9 mouse cellular contexts compared by ENCODE assay signal in genomic region chr6:120927765-120928164, GRCm38 (mm10). TPM values are rescaled to one million over a fixed set of nuclear protein-coding genes. Genes with fewer than 3 reads are reported as not detected.
DNase-seq lines count a peak whose midpoint lies in the region; ATAC-seq and TF ChIP-seq lines count a peak whose summit lies in the region.
"Had no signal": no experiment of that assay in that cellular context is flagged by ENCODE, and none has a peak within 500 bp of the region (broad histone marks: within the 10 kb centered on the region; RNA-seq: fewer than 3 reads in every experiment).

No protein-coding gene starts in this region.

- H3K4me2 ChIP-seq in forebrain, postnatal 0 days (ENCODE audit: low read depth), result no peak overlapping the region
- no peak overlapping the region for H3K4me2 ChIP-seq in forebrain, embryonic 14.5 days (ENCODE audit: low read length)
- H3K4me2 ChIP-seq in intestine, postnatal 0 days (replicated peaks; ENCODE audit: low read depth), result no peak overlapping the region
- H3K4me2 ChIP-seq: midbrain, embryonic 12.5 days had no signal

- H3K36me3 ChIP-seq in forebrain, postnatal 0 days (ENCODE audit: insufficient read depth), result peaks cover 32% of the 10 kb centered on the region
- H3K36me3 ChIP-seq in forebrain, embryonic 14.5 days (ENCODE audit: control insufficient read depth, insufficient read depth, low read length), result peaks cover 9% of the 10 kb centered on the region; the same call in 1 of the 2 replicates
- H3K36me3 ChIP-seq in intestine, postnatal 0 days (ENCODE audit: control insufficient read depth, insufficient read depth), result peaks cover 9% of the 10 kb centered on the region; the same call in 1 of the 2 replicates

- 0 out of 2 replicates have a peak, but pooled peaks have one; percentile 26 for ATAC-seq in forebrain, postnatal 0 days
- ATAC-seq in forebrain, embryonic 14.5 days, result no peak
- ATAC-seq in intestine, postnatal 0 days, result peak; percentile 66

- H3K9me3 ChIP-seq in forebrain, postnatal 0 days (ENCODE audit: low read length), result no peaks in the 10 kb centered on the region
- no peaks in the 10 kb centered on the region for H3K9me3 ChIP-seq in forebrain, embryonic 14.5 days (replicated peaks; ENCODE audit: control insufficient read depth, low read length)
- H3K9me3 ChIP-seq in intestine, postnatal 0 days (ENCODE audit: control insufficient read depth), result no peaks in the 10 kb centered on the region
- H3K9me3 ChIP-seq: midbrain, embryonic 12.5 days had no signal

- no peaks in the 10 kb centered on the region for H3K27me3 ChIP-seq in forebrain, postnatal 0 days (ENCODE audit: insufficient read depth, low read length)
- no peaks in the 10 kb centered on the region for H3K27me3 ChIP-seq in forebrain, embryonic 14.5 days (replicated peaks; ENCODE audit: control insufficient read depth, insufficient read depth, low read length)
- no peaks in the 10 kb centered on the region for H3K27me3 ChIP-seq in intestine, postnatal 0 days (replicated peaks; ENCODE audit: control insufficient read depth, insufficient read depth, low read length)
- H3K27me3 ChIP-seq: midbrain, embryonic 12.5 days had no signal

- H3K9ac ChIP-seq in forebrain, postnatal 0 days, result no peak overlapping the region
- H3K9ac ChIP-seq in forebrain, embryonic 14.5 days (ENCODE audit: low read length), result no peak overlapping the region
- H3K9ac ChIP-seq in intestine, postnatal 0 days (ENCODE audit: low read depth, low read length), result no peak overlapping the region
- H3K9ac ChIP-seq: midbrain, embryonic 12.5 days had no signal

- DNase-seq in forebrain, postnatal 0 days, result no peak
- no peak for DNase-seq in forebrain, embryonic 14.5 days (ENCODE audit: low spot score)
- peak; percentile 82 for DNase-seq in 3134 (ENCODE audit: extremely low read depth, insufficient read length, low spot score)
- DNase-seq in cerebellum, adult 8-10 months, result peak; percentile 12
- DNase-seq in spleen, postnatal 4 days (ENCODE audit: low spot score in 2 of 2), result no peak
- DNase-seq in thymus, postnatal 10 days (ENCODE audit: low spot score in 2 of 2), result no peak
- no peak for DNase-seq in retina, embryonic 14.5 days (ENCODE audit: low spot score)

- H3K27ac ChIP-seq in forebrain, postnatal 0 days (ENCODE audit: low read depth, low read length), result no peak overlapping the region
- no peak overlapping the region for H3K27ac ChIP-seq in forebrain, embryonic 14.5 days (ENCODE audit: low read depth, low read length)
- H3K27ac ChIP-seq in intestine, postnatal 0 days (ENCODE audit: low read depth, low read length), result no peak overlapping the region
- H3K27ac ChIP-seq: midbrain, embryonic 12.5 days had no signal

- TF ChIP-seq CTCF in forebrain, postnatal 0 days (IDR thresholded peaks at IDR 0.05; ENCODE audit: low read depth), result no peak
- no peak for TF ChIP-seq CTCF in intestine, postnatal 0 days (IDR thresholded peaks at IDR 0.05; ENCODE audit: low read depth)

- no peak overlapping the region for H3K4me3 ChIP-seq in forebrain, postnatal 0 days (ENCODE audit: low read depth, low read length)
- no peak overlapping the region for H3K4me3 ChIP-seq in forebrain, embryonic 14.5 days (ENCODE audit: low read depth, low read length)
- no peak overlapping the region for H3K4me3 ChIP-seq in intestine, postnatal 0 days (ENCODE audit: low read depth, low read length)
- H3K4me3 ChIP-seq: midbrain, embryonic 12.5 days had no signal

- 73% methylated on average over 3 of the region's 3 CpGs for WGBS in forebrain, postnatal 0 days
- WGBS in forebrain, embryonic 14.5 days, result 84% methylated on average over 3 of the region's 3 CpGs
- WGBS in intestine, postnatal 0 days, result 30% methylated on average over 3 of the region's 3 CpGs

- no peaks in the 10 kb centered on the region for H3K4me1 ChIP-seq in forebrain, postnatal 0 days (ENCODE audit: insufficient read depth)
- H3K4me1 ChIP-seq in forebrain, embryonic 14.5 days (ENCODE audit: control insufficient read depth, insufficient read depth, low read length), result no peaks in the 10 kb centered on the region
- peaks cover 5% of the 10 kb centered on the region; the same call in 1 of the 2 replicates for H3K4me1 ChIP-seq in intestine, postnatal 0 days (replicated peaks; ENCODE audit: control insufficient read depth, insufficient read depth, low read length)
- H3K4me1 ChIP-seq: midbrain, embryonic 12.5 days had no signal

RNA-seq across cellular contexts. Expression of gene Bid, which starts 11.1 kb away (rescaled TPM):
- total RNA-seq in forebrain, postnatal 0 days (2014; rRNA removed), result 26.9 and 27.3 TPM in 2 replicates
- polyA plus RNA-seq in forebrain, postnatal 0 days (2015; fragmentation: Nextera tagmentation; extraction: Ambion mirVana), result 38.4 and 44.9 TPM in 2 replicates
- polyA plus RNA-seq in forebrain, embryonic 14.5 days (2014; fragmentation: Nextera tagmentation; extraction: Ambion mirVana), result 28.9 and 29.5 TPM in 2 replicates
- 24.8 and 28.6 TPM in 2 replicates for polyA plus RNA-seq in intestine, postnatal 0 days (2015; fragmentation: Nextera tagmentation; extraction: Ambion mirVana)

Comparison
In these comparisons a context has a peak if more than half of its experiments do, and no peak if none do; other contexts are left out.
1. DNase-seq: peak in 3134 (single experiment) and cerebellum, adult 8-10 months (single experiment); none in forebrain, postnatal 0 days (single experiment), forebrain, embryonic 14.5 days (single experiment), spleen, postnatal 4 days (0 of 2), thymus, postnatal 10 days (0 of 2) and retina, embryonic 14.5 days (single experiment).